Mouse (Mus musculus) left cerebral cortex, adult 9 months (tissue): ENCODE results near the gene Rnf227.

Experiments
- DNase-seq, 2 experiments: peaks; one replicate each; pipeline ENCODE4 v3.0.0; 2022; ENCODE audit warnings: low spot score in 2 of 2

Gene Rnf227

DNA sequence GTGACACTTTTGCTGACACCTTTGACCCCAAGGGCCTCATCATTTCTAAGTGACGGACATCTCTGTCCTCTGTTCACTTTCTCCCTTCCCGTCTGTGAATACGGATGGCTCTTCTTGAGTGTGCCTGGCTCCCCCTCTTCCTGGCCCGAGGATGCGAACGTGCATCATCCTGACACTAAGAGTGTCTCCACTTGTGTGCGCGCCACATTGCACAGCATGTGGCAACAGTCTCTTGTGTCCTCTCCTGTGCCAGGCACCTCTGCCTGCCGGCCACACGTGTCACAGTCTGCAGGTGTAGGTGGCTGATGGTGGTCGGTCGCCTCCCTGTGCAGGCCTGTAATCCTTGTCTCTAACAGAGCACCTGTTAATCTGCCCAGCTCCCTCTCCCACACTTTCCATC lies 31.3 kb downstream of the Rnf227 start:
- no peak for DNase-seq

- peak in 1 of 2 experiments; percentile 68 for DNase-seq
These were observed 32.0 kb downstream of the Rnf227 start for GRCm38 (mm10) chr11:69372056-69372779.

DNA sequence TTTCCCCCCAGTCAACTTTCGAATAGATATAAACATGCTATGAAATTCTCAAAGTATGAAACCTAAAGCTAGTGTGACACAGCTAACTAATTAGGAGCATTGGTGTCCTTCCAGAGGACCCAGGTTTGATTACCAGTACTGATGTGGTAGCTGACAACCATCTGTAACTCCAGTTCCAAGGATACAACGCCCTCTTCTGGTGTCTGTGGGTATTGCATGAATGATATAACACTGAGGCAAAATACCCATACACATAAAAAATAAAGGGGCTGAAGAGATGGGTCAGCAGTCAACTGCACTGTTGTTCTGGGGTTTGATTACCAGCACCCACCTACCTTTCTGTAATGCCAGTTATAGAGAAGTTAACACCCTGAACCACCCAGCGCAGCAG lies 32.5 kb downstream of the Rnf227 start:
- DNase-seq = no peak

DNA sequence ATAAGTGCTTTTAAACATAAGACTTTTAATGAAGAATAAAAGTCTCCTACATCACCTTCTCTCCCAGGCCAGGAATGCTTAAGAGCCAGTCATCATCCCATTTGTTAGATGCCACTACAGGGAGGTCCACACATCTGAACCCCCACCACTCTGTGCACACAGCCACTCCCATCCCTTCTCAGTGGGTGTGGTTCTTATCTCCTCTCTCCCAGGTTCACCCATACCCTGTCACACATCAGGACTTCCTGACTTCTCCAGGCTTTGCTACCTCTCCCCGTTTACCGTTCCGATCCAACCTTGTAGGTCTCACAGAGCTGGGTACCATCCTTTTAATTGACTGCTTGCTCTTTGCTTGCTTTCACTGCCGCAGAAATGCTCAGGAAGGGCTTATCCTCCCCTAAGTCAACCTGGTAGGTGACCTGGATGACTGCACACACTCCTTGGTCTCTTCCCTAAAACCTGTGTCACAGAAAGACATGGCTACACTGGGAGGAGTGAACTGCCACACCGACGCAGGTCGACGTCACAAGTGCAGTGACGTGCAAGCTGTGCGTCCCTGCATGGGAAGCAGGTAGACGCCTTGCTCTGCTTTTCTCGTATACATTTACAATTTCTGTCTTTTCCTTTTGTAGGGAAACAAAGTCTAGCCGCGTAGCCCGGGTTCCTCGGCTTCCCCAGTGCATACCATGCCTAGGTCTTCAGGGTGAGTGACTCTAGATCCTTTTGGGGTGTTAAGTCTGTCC lies 33.1 kb downstream of the Rnf227 start:
- DNase-seq = no peak

DNA sequence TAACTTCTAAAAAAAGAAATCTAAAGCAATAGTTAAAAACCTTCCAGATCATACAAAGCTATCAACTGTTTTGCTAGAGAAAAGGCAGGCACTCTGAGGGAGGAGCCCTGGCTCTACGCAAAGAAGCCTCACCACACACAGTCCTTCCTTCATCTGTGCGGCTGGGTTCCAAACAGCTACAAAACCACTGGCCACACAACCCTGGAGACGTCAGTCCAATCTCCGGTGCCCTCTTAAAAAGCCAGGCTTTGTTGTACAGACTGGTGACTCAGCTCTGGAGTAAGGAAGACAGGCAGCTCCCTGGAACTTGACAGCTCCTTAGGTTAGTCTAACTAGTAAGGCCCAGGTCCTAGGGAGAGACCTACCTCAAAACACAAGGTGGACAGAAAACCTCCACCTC lies 35.4 kb downstream of the Rnf227 start:
- no peak for DNase-seq

- DNase-seq = no peak
These were observed 37.5 kb downstream of the Rnf227 start for GRCm38 (mm10) chr11:69377766-69378165.

GRCm38 (mm10) chr11:69379600-69379999 lies 39.3 kb downstream of the Rnf227 start:
- DNase-seq = no peak

DNA sequence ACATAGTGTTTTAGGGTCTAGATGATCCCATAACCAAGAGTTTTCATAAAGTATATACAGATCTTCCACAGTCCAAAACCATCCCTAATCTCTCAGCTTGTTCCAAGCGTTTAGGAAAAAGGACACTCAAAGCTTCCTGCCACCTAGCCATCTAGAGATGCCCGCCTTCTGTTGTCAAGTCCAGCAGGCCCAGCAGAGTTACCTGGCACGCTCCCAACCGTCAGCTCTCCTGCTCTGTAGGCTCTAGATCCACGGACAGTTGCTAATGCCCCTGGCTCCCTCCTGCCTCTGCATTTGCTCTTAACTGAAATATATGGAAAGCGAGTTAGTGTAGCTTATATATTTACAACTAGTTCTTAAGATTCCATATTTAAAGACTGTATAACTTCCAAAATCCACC lies 41.1 kb downstream of the Rnf227 start:
- DNase-seq = no peak

- no peak for DNase-seq
These were observed 42.3 kb downstream of the Rnf227 start for GRCm38 (mm10) chr11:69382478-69383105.

- no peak for DNase-seq
These were observed 44.7 kb downstream of the Rnf227 start for GRCm38 (mm10) chr11:69384979-69385378.

GRCm38 (mm10) chr11:69386758-69387157 lies 46.5 kb downstream of the Rnf227 start:
- DNase-seq = no peak

GRCm38 (mm10) chr11:69388680-69389079 lies 48.4 kb downstream of the Rnf227 start:
- no peak for DNase-seq

DNA sequence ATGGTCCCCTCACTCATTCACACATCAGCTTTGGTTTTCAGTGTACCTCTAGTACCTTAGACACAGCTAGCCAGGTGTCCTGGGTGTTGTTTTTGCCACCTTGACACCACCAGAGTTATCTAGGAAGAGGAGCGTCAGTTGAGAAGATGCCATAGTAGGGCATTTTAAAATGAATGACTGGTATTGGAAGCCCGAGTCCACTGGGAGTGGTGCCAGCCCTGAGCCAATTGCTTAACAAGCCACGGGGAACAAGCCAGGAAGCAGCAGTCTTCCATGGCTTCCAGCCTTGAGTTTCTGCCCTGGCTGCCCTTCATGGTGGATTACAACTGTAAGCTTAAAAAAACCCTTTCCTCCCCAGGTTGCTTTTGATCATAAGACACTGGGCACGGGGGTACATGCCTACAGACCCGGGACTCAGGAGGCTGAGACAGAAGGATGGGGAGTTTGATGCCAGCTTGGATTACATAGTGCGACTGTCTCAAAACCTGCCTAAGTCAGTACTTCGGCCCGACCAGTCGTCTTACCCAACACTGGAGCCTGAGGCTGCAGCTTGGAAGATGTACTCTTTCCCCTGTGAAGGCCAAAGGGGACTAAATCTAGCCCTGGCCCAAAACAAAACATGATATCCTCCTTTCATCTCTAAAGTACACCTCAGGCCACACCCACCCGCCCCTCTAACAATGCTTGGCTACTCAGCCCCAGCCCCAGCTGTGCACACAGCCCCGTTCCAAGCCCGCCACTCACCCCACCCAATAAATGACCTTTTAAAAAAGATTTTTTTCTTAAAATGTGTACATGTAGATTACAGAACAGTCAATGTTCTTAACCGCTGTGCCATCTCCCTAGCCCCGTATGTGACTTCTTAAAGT lies 49.5 kb downstream of the Rnf227 start:
- no peak for DNase-seq

- peak in 1 of 2 experiments; percentile 86 for DNase-seq
These were observed 50.3 kb downstream of the Rnf227 start for GRCm38 (mm10) chr11:69390400-69391034.
